Mouse (Mus musculus) forebrain, embryonic 16.5 days (tissue): Measurements from ENCODE around the gene Gm4744. TPM values are rescaled to one million over a fixed set of nuclear protein-coding genes. Genes with fewer than 3 reads are reported as not detected.
"Not testable (repeated sequence)": the region's sequence is repeated elsewhere in the genome, so short reads cannot be mapped to it uniquely, and the experiment has no call there.

Source experiments
- ATAC-seq: fragments of 200-750 bp; cut with Nextera tagmentation; 2 replicates; pipeline ENCODE4 v1.8.0; 2017; ENCODE audit warnings: mild to moderate bottlenecking, moderate library complexity
- H3K27ac ChIP-seq: fragments of 300-500 bp; sonication (generic); 2 replicates; pipeline ENCODE4 v1.5.1; 2014; ENCODE audit warnings: low read length, control low read depth
- H3K27me3 ChIP-seq: fragments of 300-500 bp; sonication (generic); replicated peaks from 2 replicates; pipeline ENCODE4 v1.6.1; 2014; ENCODE audit warnings: low read length; ENCODE audit not compliant: control insufficient read depth, insufficient read depth
- H3K36me3 ChIP-seq: fragments of 300-500 bp; sonication (generic); 2 replicates; pipeline ENCODE4 v1.6.1; 2014; ENCODE audit not compliant: control insufficient read depth, insufficient read depth
- H3K4me1 ChIP-seq: fragments of 300-500 bp; sonication (generic); replicated peaks from 2 replicates; pipeline ENCODE4 v1.6.1; 2014; ENCODE audit warnings: low read length; ENCODE audit not compliant: control insufficient read depth, insufficient read depth
- H3K4me2 ChIP-seq: fragments of 300-500 bp; sonication (generic); 2 replicates; pipeline ENCODE4 v1.6.1; 2014; ENCODE audit warnings: mild to moderate bottlenecking, low read length, control low read depth
- H3K4me3 ChIP-seq: fragments of 300-500 bp; sonication (generic); replicated peaks from 2 replicates; pipeline ENCODE4 v1.5.1; 2014; ENCODE audit warnings: mild to moderate bottlenecking, low read length, control low read depth
- H3K9ac ChIP-seq: fragments of 300-500 bp; sonication (generic); replicated peaks from 2 replicates; pipeline ENCODE4 v1.6.1; 2014; ENCODE audit warnings: low read depth, low read length, control low read depth
- H3K9me3 ChIP-seq: fragments of 300-500 bp; sonication (generic); 2 replicates; pipeline ENCODE4 v1.6.1; 2016; ENCODE audit warnings: low read length; ENCODE audit not compliant: control insufficient read depth
- WGBS: fragments of 180-500 bp; shearing (Covaris S2); extraction: QIAGEN DNeasy Blood & Tissue Kit; methylation state at CpG from one replicate; pipeline ENCODE4 v1.1.7; 2014; 5-methylcytosine and 5-hydroxymethylcytosine counted together
- polyA plus RNA-seq: library from polyadenylated mRNA; unstranded; fragments of >200 nt; fragmentation: Nextera tagmentation; extraction: Ambion mirVana; gene quantifications from 2 replicates; pipeline ENCODE4 v1.2.1, GENCODE M21; 2015

The Gm4744 gene
- polyA plus RNA-seq = not detected in 2 replicates

GRCm38 (mm10) chr6:40951770-40952169, at the start of gene Gm4744:
Gene Gm4744 (minus strand): TSS chr6:40951870.
- no peaks in the 10 kb centered on the region for H3K36me3 ChIP-seq
- ATAC-seq = no peak
- H3K27ac ChIP-seq = no peak within 1 kb of the TSS
- no peaks in the 10 kb centered on the region for H3K27me3 ChIP-seq
- no peak within 1 kb of the TSS for H3K9ac ChIP-seq
- H3K4me1 ChIP-seq = no peaks in the 10 kb centered on the region
- H3K9me3 ChIP-seq = no peaks in the 10 kb centered on the region
- H3K4me3 ChIP-seq = no peak within 1 kb of the TSS
- H3K4me2 ChIP-seq = no peak within 1 kb of the TSS

- H3K27ac ChIP-seq, H3K4me2 ChIP-seq, H3K9ac ChIP-seq, H3K9me3 ChIP-seq, H3K27me3 ChIP-seq, H3K4me3 ChIP-seq, ATAC-seq, H3K36me3 ChIP-seq, H3K4me1 ChIP-seq: not testable (repeated sequence)
These were observed 47.7 kb upstream of the Gm4744 start, which contains the start of gene Gm2663 for GRCm38 (mm10) chr6:40999379-40999778. Gene Gm2663 (minus strand): TSS chr6:40999479.

GRCm38 (mm10) chr6:40964454-40964853, 12.8 kb upstream of the Gm4744 start, which contains the start of gene 1810009J06Rik:
Gene 1810009J06Rik (plus strand): TSS chr6:40964754.
- not testable (repeated sequence) for H3K4me2 ChIP-seq, ATAC-seq, H3K9ac ChIP-seq, H3K9me3 ChIP-seq, H3K4me1 ChIP-seq, H3K4me3 ChIP-seq, H3K27ac ChIP-seq, H3K36me3 ChIP-seq, H3K27me3 ChIP-seq
- WGBS = 88% methylated on average over 2 of the region's 2 CpGs

- Histone ChIP-seq H3K4me1 (no peaks in the 10 kb centered on the region), H3K9me3 (no peaks in the 10 kb centered on the region), H3K9ac (no peak overlapping the region), H3K4me3 (no peak overlapping the region), H3K36me3 (no peaks in the 10 kb centered on the region), H3K27ac (no peak overlapping the region), H3K27me3 (no peaks in the 10 kb centered on the region), H3K4me2 (no peak overlapping the region)
- no peak for ATAC-seq
- 57% methylated on average over 2 of the region's 2 CpGs for WGBS
These were observed 2.0 kb upstream of the Gm4744 start for GRCm38 (mm10) chr6:40953716-40954115.

GRCm38 (mm10) chr6:40940457-40940856, 11.2 kb downstream of the Gm4744 start, which contains the start of gene 1700074P13Rik:
Gene 1700074P13Rik (minus strand): TSS chr6:40940557.
- no peak for ATAC-seq
- no peak within 1 kb of the TSS for H3K4me3 ChIP-seq
- no peak within 1 kb of the TSS for H3K9ac ChIP-seq
- H3K36me3 ChIP-seq = no peaks in the 10 kb centered on the region
- H3K27me3 ChIP-seq = no peaks in the 10 kb centered on the region
- no peak within 1 kb of the TSS for H3K4me2 ChIP-seq
- WGBS = 94% methylated on average over 10 of the region's 10 CpGs
- no peak within 1 kb of the TSS for H3K27ac ChIP-seq
- H3K4me1 ChIP-seq = no peaks in the 10 kb centered on the region
- no peaks in the 10 kb centered on the region for H3K9me3 ChIP-seq

- no peaks in the 10 kb centered on the region for H3K27me3 ChIP-seq
- H3K4me3 ChIP-seq = no peak overlapping the region
- H3K27ac ChIP-seq = no peak overlapping the region
- ATAC-seq = no peak
- no peaks in the 10 kb centered on the region for H3K4me1 ChIP-seq
- H3K36me3 ChIP-seq = no peaks in the 10 kb centered on the region
- whole genome bisulfite sequencing = 81% methylated on average over 4 of the region's 4 CpGs
- no peak overlapping the region for H3K4me2 ChIP-seq
- H3K9ac ChIP-seq = no peak overlapping the region
- H3K9me3 ChIP-seq = no peaks in the 10 kb centered on the region
These were observed 31.7 kb downstream of the Gm4744 start for GRCm38 (mm10) chr6:40919954-40920353.

- Histone ChIP-seq H3K9ac (no peak within 1 kb of the TSS), H3K4me1 (no peaks in the 10 kb centered on the region), H3K4me3 (no peak within 1 kb of the TSS), H3K27me3 (no peaks in the 10 kb centered on the region), H3K36me3 (no peaks in the 10 kb centered on the region), H3K9me3 (no peaks in the 10 kb centered on the region), H3K4me2 (no peak within 1 kb of the TSS), H3K27ac (no peak within 1 kb of the TSS)
- ATAC-seq = no peak
These were observed 51.4 kb downstream of the Gm4744 start, which contains the start of gene Prss58 for GRCm38 (mm10) chr6:40900287-40900686. Gene Prss58 (minus strand): TSS chr6:40900387.

Other genes with a start within 250 kb of the Gm4744 start
- gene Moxd2, start 64.4 kb downstream of the Gm4744 start, polyA plus RNA-seq = not detected in 2 replicates
- not detected in 2 replicates for gene Prss58, start 51.5 kb downstream of the Gm4744 start, polyA plus RNA-seq
- not detected in 2 replicates for gene 1700074P13Rik, start 11.3 kb downstream of the Gm4744 start, polyA plus RNA-seq
- gene 1810009J06Rik, start 12.9 kb upstream of the Gm4744 start, polyA plus RNA-seq = not detected in 2 replicates
- not detected in 2 replicates for gene Gm2663, start 47.6 kb upstream of the Gm4744 start, polyA plus RNA-seq
- not detected in 2 replicates for gene 2210010C04Rik, start 83.6 kb upstream of the Gm4744 start, polyA plus RNA-seq